Mouse (Mus musculus) cortical plate, adult 2 months (tissue): ENCODE measurements at regions not wholly inside any gene's neighbourhood (a gene's known extent, or its start where the extent isn't known, plus 50 kb on each side); places are given as distances from the start of the nearest gene placed in this dataset.

Experiments
- CTCF ChIP-seq: fragments of 200-500 bp; IDR thresholded peaks from 2 replicates; pipeline ENCODE4 v1.5.1; 2011; ENCODE audit warnings: mild to moderate bottlenecking, control low read depth, low read length; ENCODE audit not compliant: insufficient read depth; ENCODE audit errors: extremely low read depth
- POLR2A ChIP-seq: fragments of 200-500 bp; IDR thresholded peaks from 2 replicates; pipeline ENCODE4 v1.6.1; 2011; ENCODE audit warnings: mild to moderate bottlenecking, low read length, control low read depth; ENCODE audit not compliant: insufficient read depth; ENCODE audit errors: extremely low read depth

DNA sequence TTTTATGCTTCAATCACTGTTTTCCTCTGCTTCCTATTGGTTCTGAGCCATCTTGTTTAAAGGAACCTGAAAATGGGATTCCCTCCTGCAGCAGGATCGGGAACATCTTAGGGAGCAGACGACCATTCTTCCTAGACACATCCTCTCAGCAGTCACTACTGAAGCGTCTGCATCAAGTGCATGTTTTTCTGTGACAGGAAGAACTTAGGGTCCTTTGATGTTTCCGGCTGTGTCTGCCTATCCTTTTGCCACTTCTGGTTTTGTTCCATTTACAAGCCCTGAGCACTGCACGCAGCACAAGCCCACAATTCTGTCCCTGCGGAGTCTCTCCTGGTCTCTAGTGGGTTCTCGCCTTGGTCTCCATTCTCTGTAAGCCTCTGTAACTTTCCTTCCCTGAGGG lies 163.9 kb upstream of the Zfp637 start:
- no peak for TF ChIP-seq POLR2A
- TF ChIP-seq CTCF: no peak
